Mouse (Mus musculus) CH12.LX (cell line): ENCODE data around the gene Fadd. TPM values are rescaled to one million over a fixed set of nuclear protein-coding genes. Genes with fewer than 3 reads are reported as not detected.

Experiments
- DNase-seq: peaks from one replicate; pipeline ENCODE4 v3.0.0-alpha.2; 2013; ENCODE audit errors: extremely low read depth
- H3K27ac ChIP-seq: 2 replicates; pipeline ENCODE4 v1.5.1; 2012; ENCODE audit warnings: low read depth, mild to moderate bottlenecking, control low read depth, moderate library complexity; ENCODE audit not compliant: insufficient read depth
- H3K27me3 ChIP-seq: replicated peaks from 2 replicates; pipeline ENCODE3; 2012; ENCODE audit warnings: inconsistent platforms
- H3K36me3 ChIP-seq, 2 experiments: replicated peaks in 1 of 2; 2 replicates each; pipeline versions ENCODE3 to v1.6.1; 2012; ENCODE audit warnings: inconsistent platforms in 1 of 2, low read length in 1 of 2, mild to moderate bottlenecking in 1 of 2, mixed read lengths in 1 of 2, moderate library complexity in 1 of 2; ENCODE audit not compliant: control insufficient read depth in 1 of 2, insufficient read depth in 1 of 2
- H3K4me1 ChIP-seq, 2 experiments: 2 replicates each; pipeline ENCODE4 v1.6.1; 2012; ENCODE audit warnings: inconsistent platforms in 1 of 2, moderate library complexity in 1 of 2; ENCODE audit not compliant: insufficient read depth in 2 of 2, control insufficient read depth in 1 of 2
- H3K4me2 ChIP-seq: 2 replicates; pipeline ENCODE4 v1.6.1; 2012; ENCODE audit warnings: low read depth, mild to moderate bottlenecking, control low read depth; ENCODE audit not compliant: poor library complexity, insufficient read depth, severe bottlenecking
- H3K4me3 ChIP-seq, 3 experiments: fragments of 150-350 bp in 1 of 3; sonication (generic) in 1 of 3; replicated peaks in 1 of 3; 2 replicates each; pipeline versions ENCODE3 to v1.5.1; 2011 to 2012; ENCODE audit warnings: low read depth in 2 of 3, low read length in 2 of 3, mild to moderate bottlenecking in 2 of 3, moderate library complexity in 2 of 3, control low read depth in 1 of 3, improper control_type of control experiment in 1 of 3, inconsistent platforms in 1 of 3, mixed read lengths in 1 of 3; ENCODE audit not compliant: poor library complexity in 1 of 3
- H3K79me2 ChIP-seq: replicated peaks from 2 replicates; pipeline ENCODE4 v1.6.1; 2012; ENCODE audit warnings: mild to moderate bottlenecking, moderate library complexity; ENCODE audit not compliant: control insufficient read depth, poor library complexity, insufficient read depth, severe bottlenecking; ENCODE audit errors: extremely low read depth
- H3K9ac ChIP-seq: 2 replicates; pipeline ENCODE4 v1.6.1; 2012; ENCODE audit warnings: low read depth, mild to moderate bottlenecking, control low read depth, moderate library complexity; ENCODE audit not compliant: insufficient read depth
- H3K9me3 ChIP-seq: replicated peaks from 2 replicates; pipeline ENCODE3; 2012; ENCODE audit warnings: low read length, inconsistent platforms, mixed read lengths
- CHD1 ChIP-seq: IDR thresholded peaks from 2 replicates; pipeline ENCODE4 v1.6.1; 2012; ENCODE audit warnings: low read depth, low read length, improper control_type of control experiment, inconsistent platforms
- CHD2 ChIP-seq: IDR thresholded peaks from 2 replicates; pipeline ENCODE4 v1.6.1; 2011; ENCODE audit warnings: low read length, improper control_type of control experiment
- ELF1 ChIP-seq: IDR thresholded peaks from 2 replicates; pipeline ENCODE4 v1.6.1; 2014; ENCODE audit warnings: low read depth, mild to moderate bottlenecking, inconsistent platforms, low read length, improper control_type of control experiment
- IRF4 ChIP-seq: IDR thresholded peaks from 2 replicates; pipeline ENCODE4 v1.6.1; 2014; ENCODE audit warnings: low read depth, mild to moderate bottlenecking, inconsistent platforms, low read length, improper control_type of control experiment
- JUND ChIP-seq: conservative IDR thresholded peaks from 2 replicates; pipeline ENCODE4 v1.6.1; 2011; ENCODE audit warnings: low read depth, low read length, improper control_type of control experiment
- MAX ChIP-seq: IDR thresholded peaks from 2 replicates; pipeline ENCODE4 v1.6.1; 2011; ENCODE audit warnings: low read length, improper control_type of control experiment
- MAZ ChIP-seq: IDR thresholded peaks from 2 replicates; pipeline ENCODE4 v1.6.1; 2012; ENCODE audit warnings: low read depth, mild to moderate bottlenecking, inconsistent platforms, low read length, improper control_type of control experiment, moderate library complexity
- MEF2A ChIP-seq: IDR thresholded peaks from 2 replicates; pipeline ENCODE4 v1.6.1; 2014; ENCODE audit warnings: low read depth, mild to moderate bottlenecking, inconsistent platforms, low read length, improper control_type of control experiment, borderline replicate concordance
- MXI1 ChIP-seq: IDR thresholded peaks from 2 replicates; pipeline ENCODE4 v1.6.1; 2011; ENCODE audit warnings: mild to moderate bottlenecking, low read depth, low read length, improper control_type of control experiment
- MYC ChIP-seq: IDR thresholded peaks from 2 replicates; pipeline ENCODE4 v1.6.1; 2011; ENCODE audit warnings: low read depth, mild to moderate bottlenecking, improper control_type of control experiment, low read length
- NELFE ChIP-seq: IDR thresholded peaks from 2 replicates; pipeline ENCODE4 v1.6.1; 2011; ENCODE audit warnings: low read depth, low read length, improper control_type of control experiment
- PAX5 ChIP-seq: IDR thresholded peaks from 2 replicates; pipeline ENCODE4 v1.6.1; 2012; ENCODE audit warnings: low read length, inconsistent platforms, mixed read lengths
- POLR2A ChIP-seq: IDR thresholded peaks from 2 replicates; pipeline ENCODE4 v1.6.1; 2011; ENCODE audit warnings: low read depth, mild to moderate bottlenecking, improper control_type of control experiment, low read length
- RAD21 ChIP-seq: IDR thresholded peaks from 2 replicates; pipeline ENCODE4 v1.6.1; 2011; ENCODE audit warnings: low read depth, mild to moderate bottlenecking, low read length, improper control_type of control experiment, moderate library complexity
- SIN3A ChIP-seq: IDR thresholded peaks from 2 replicates; pipeline ENCODE4 v1.6.1; 2012; ENCODE audit warnings: low read length, improper control_type of control experiment, inconsistent platforms
- SMC3 ChIP-seq: IDR thresholded peaks from 2 replicates; pipeline ENCODE4 v1.6.1; 2011; ENCODE audit warnings: low read depth, low read length, improper control_type of control experiment
- TCF12 ChIP-seq: IDR thresholded peaks from 2 replicates; pipeline ENCODE4 v1.6.1; 2014; ENCODE audit warnings: low read depth, mild to moderate bottlenecking, inconsistent platforms, low read length, improper control_type of control experiment
- UBTF ChIP-seq: IDR thresholded peaks from 2 replicates; pipeline ENCODE4 v1.6.1; 2012; ENCODE audit warnings: low read depth, mild to moderate bottlenecking, inconsistent platforms, low read length, improper control_type of control experiment, moderate library complexity
- USF1 ChIP-seq: IDR thresholded peaks from 2 replicates; pipeline ENCODE4 v1.6.1; 2014; ENCODE audit warnings: low read depth, mild to moderate bottlenecking, inconsistent platforms, low read length, improper control_type of control experiment
- ZC3H11A ChIP-seq: IDR thresholded peaks from 2 replicates; pipeline ENCODE4 v1.6.1; 2012; ENCODE audit warnings: low read depth, mild to moderate bottlenecking, inconsistent platforms, low read length, improper control_type of control experiment
- ZMIZ1 ChIP-seq: IDR thresholded peaks from 2 replicates; pipeline ENCODE4 v1.6.1; 2012; ENCODE audit warnings: low read depth, mild to moderate bottlenecking, inconsistent platforms, low read length, improper control_type of control experiment
- ZNF384 ChIP-seq: IDR thresholded peaks from 2 replicates; pipeline ENCODE4 v1.6.1; 2012; ENCODE audit warnings: low read depth, low read length, improper control_type of control experiment, inconsistent platforms
- dilution Hi-C: fragments of 300-500 bp; cut with MboI; formaldehyde crosslinking; loops from 2 replicates; pipeline ENCODE4 v1.14.3; 2020; ENCODE audit warnings: low sequenced_read_pairs; ENCODE audit not compliant: extremely low pct_unique_long_range_greater_than_20kb, extremely low pct_ligation_motif_present
- in situ Hi-C: fragments of 300-500 bp; cut with MboI; formaldehyde crosslinking; loops from 3 replicates; pipeline ENCODE4 v1.14.3; 2019; ENCODE audit warnings: low sequenced_read_pairs, low pct_ligation_motif_present, low pct_unique_long_range_greater_than_20kb, mixed read lengths
- polyA plus RNA-seq: library from polyadenylated mRNA; unstranded; fragments of >175 nt; gene quantifications from 2 replicates; pipeline ENCODE4 v1.2.1, GENCODE M21; 2012; ENCODE audit warnings: low read depth; ENCODE audit not compliant: insufficient read length
- total RNA-seq, 2 experiments: library from RNA; depleted of rRNA; stranded (reverse); fragments of 300-350 nt in 1 of 2; fragments of >200 nt in 1 of 2; gene quantifications; 2 replicates each; pipeline ENCODE4 v1.2.3; 2012 to 2014

Gene Fadd
- total and polyA plus RNA-seq, 3 experiments: 2.9 to 7.0 (median 4.5) TPM

- DNase-seq: no peak
- no peaks in the 10 kb centered on the region for H3K9me3 ChIP-seq
Measured at GRCm38 (mm10) chr7:144568091-144568490, 14.2 kb downstream of the Fadd start.

GRCm38 (mm10) chr7:144566921-144567682 is 15.2 kb downstream of the Fadd start:
- no peak overlapping the region for H3K27ac ChIP-seq
- no peak for TF ChIP-seq SIN3A
- no peak for TF ChIP-seq RAD21
- no peak for TF ChIP-seq CHD1
- no peak for TF ChIP-seq MXI1
- TF ChIP-seq MEF2A: no peak
- no peak for TF ChIP-seq UBTF

More at GRCm38 (mm10) chr7:144568091-144568490, 14.2 kb downstream of the Fadd start:
- Histone ChIP-seq H3K4me3 (no peak overlapping the region), H3K79me2 (no peaks in the 10 kb centered on the region), H3K36me3 (no peaks in the 10 kb centered on the region), H3K9ac (no peak overlapping the region), H3K4me2 (no peak overlapping the region), H3K4me1 (0 out of 4 replicates have a peak, but pooled peaks cover 0 to 3% of the 10 kb centered on the region in 2 experiments), H3K27me3 (peaks cover 73% of the 10 kb centered on the region), H3K27ac (no peak overlapping the region)
- dilution Hi-C loops: no loop called here
- in situ Hi-C loops: no loop called here
- TF ChIP-seq CHD1 (no peak), TCF12 (no peak)

GRCm38 (mm10) chr7:144563456-144564155 is 18.7 kb downstream of the Fadd start:
- in situ Hi-C loops: no loop called here
- no peak for DNase-seq
- Histone ChIP-seq H3K9ac (no peak overlapping the region), H3K27me3 (peaks cover 68% of the 10 kb centered on the region), H3K4me1 (0 out of 4 replicates have a peak, but pooled peaks cover 0 to 3% of the 10 kb centered on the region in 2 experiments), H3K9me3 (no peaks in the 10 kb centered on the region), H3K4me3 (no peak overlapping the region), H3K4me2 (no peak overlapping the region), H3K79me2 (no peaks in the 10 kb centered on the region), H3K27ac (no peak overlapping the region), H3K36me3 (no peaks in the 10 kb centered on the region)
- dilution Hi-C loops: no loop called here
- TF ChIP-seq JUND (no peak), USF1 (no peak), IRF4 (no peak), PAX5 (no peak), UBTF (no peak), MAX (no peak), SMC3 (no peak), MAZ (no peak), ZC3H11A (no peak), SIN3A (no peak), CHD1 (no peak), CHD2 (no peak), NELFE (no peak), ELF1 (no peak), ZMIZ1 (no peak), MYC (no peak), POLR2A (no peak), ZNF384 (no peak)

More at GRCm38 (mm10) chr7:144566921-144567682, 15.2 kb downstream of the Fadd start:
- no peaks in the 10 kb centered on the region for H3K79me2 ChIP-seq
- H3K4me2 ChIP-seq: no peak overlapping the region
- 0 out of 4 replicates have a peak, but pooled peaks cover 0 to 3% of the 10 kb centered on the region in 2 experiments for H3K4me1 ChIP-seq
- H3K27me3 ChIP-seq: peaks cover 72% of the 10 kb centered on the region
- H3K4me3 ChIP-seq: no peak overlapping the region
- H3K36me3 ChIP-seq: no peaks in the 10 kb centered on the region
- no peaks in the 10 kb centered on the region for H3K9me3 ChIP-seq
- H3K9ac ChIP-seq: no peak overlapping the region
- DNase-seq: no peak
- dilution Hi-C loops (no loop called here), in situ Hi-C loops (no loop called here)
